Mouse (Mus musculus) thymus, postnatal 25 days (tissue): Measurements from ENCODE around the gene Selenon.

Experiments
- DNase-seq: peaks from one replicate; pipeline ENCODE4 v3.0.0; 2022

The Selenon gene

GRCm38 (mm10) chr4:134542726-134543125 lies 9.2 kb downstream of the Selenon start:
- no peak for DNase-seq

DNA sequence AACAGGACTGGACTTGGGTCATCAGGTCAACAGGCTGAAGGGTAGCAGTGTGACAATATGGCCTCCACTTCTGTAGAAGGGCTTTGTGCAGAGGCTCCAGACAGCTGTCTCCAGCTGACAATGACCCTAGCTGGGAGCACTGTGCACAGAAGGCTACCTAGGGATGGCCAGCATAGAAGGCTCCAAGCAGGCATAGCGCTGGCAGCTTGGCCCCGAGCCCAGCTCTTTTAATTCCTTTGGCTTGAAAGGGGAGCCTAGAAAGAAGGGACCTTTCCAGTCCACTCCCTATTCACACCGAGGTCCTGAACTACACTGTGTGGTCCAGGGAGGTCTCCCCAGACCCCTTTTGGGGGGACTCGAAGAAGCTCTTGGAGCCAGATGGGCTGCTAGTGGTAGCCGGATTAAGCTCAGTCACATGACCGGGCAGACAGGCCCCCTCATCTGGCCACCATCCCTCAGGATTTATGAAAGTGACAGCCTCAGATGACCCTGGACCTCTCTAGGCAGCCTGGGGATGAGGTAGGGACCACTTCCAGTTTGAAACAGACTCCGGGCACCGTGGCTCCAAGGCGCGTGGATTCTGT lies 12.9 kb downstream of the Selenon start:
- no peak for DNase-seq

DNA sequence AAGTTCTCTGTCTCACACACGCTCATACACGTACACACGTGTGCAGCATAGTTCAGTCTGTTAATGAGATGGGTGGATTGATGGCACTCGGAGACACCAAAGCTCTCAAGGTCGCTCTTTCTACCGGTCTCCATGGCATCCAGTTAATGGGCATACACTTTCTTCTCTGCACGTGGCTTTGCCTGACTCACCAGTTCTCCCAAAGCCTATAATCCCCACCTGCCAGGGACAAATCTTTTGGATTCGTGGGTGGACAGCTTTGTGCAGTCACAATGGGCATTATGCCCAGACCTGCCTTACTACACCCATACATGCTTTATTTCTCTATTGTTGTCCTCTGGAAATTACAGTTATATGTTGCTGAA lies 16.2 kb downstream of the Selenon start:
- DNase-seq, result no peak

DNA sequence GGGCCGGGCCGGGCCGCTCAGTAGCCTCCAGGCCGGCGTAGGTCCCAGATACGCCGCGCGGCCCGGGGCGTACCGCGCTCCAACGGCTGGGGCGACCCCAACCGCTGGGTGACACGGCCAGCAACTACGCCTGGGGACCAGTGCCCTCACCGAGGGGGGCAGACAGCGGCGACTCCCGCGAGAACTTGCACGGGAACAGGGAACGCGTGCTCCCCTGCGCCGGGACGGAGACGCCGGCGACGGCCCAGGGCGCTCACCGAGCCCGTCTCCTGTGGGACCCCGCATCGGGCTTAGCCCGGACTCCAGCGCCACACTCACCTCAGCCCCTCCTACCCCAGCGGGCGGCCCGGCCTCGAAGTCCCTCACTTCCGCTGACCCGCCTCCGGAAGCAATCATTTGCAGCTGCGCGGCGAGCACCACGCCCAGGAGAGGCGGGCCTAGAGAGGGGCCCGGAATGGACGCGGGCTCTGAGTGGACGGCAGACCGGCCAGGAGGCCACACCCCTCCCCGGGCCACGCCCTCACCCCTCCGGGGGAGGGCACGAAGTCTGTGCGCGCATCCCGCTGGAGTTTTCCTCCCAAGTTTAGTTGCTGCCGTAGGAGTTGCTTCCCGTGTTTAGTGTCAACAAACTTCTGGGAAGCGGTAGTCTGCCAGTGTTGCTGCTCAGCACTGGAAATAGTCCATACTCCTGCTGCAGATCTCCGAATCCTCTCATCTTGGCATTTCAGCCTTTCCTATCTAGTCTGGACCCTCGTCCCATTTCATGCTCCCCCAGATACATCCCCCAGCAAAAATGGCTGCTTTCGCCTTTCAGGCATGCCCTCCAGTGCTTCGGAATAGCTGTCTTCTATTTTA lies 16.8 kb downstream of the Selenon start, which contains the start of gene Mtfr1l:
TSS of gene Mtfr1l (minus strand) at position 456 of the 855 bp plus-strand sequence.
- peak; percentile 96 for DNase-seq

DNA sequence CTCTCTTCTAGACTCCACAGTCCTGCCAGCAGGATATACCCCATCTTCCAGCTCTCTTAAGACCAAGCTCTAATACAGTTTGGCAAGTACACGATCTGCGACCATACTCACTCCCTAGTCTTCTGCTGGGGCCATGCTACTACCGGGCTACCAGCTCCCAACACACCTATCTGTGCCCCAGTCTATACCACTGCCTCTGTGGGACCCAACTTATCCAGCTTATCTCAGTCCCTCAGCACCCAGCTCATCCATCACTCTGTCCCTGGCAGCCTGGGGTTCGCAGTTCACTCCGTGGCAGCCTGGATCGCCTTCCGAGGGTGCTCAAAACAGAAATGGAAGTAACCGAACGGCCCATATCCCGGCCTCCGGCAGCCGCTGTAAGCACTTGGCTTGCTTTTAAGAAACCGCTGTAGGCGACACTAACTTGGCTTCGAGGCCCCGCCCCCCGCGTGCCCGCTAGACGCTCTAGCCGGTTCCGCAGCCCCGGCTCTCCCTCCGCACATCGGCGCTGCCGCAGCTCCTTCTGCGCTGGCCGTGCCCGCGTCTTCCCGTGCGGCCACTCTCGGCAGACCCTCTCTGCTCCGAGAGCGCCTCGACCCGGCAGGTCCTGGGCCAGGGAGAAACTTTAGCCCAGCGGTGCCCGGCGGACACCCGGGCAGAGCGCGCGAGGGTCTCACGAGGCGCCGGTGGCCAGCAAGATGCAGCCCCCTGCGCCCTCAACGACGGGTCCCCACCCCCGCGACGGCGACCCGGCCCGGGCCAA lies 17.7 kb downstream of the Selenon start:
- peak; percentile 81 for DNase-seq

GRCm38 (mm10) chr4:134533421-134533820 lies 18.5 kb downstream of the Selenon start:
- no peak for DNase-seq

GRCm38 (mm10) chr4:134532928-134533327 lies 19.0 kb downstream of the Selenon start:
- no peak for DNase-seq

- no peak for DNase-seq
Observed at GRCm38 (mm10) chr4:134526220-134526619, 25.7 kb downstream of the Selenon start.

GRCm38 (mm10) chr4:134525806-134526205 lies 26.2 kb downstream of the Selenon start:
- DNase-seq, result no peak

DNA sequence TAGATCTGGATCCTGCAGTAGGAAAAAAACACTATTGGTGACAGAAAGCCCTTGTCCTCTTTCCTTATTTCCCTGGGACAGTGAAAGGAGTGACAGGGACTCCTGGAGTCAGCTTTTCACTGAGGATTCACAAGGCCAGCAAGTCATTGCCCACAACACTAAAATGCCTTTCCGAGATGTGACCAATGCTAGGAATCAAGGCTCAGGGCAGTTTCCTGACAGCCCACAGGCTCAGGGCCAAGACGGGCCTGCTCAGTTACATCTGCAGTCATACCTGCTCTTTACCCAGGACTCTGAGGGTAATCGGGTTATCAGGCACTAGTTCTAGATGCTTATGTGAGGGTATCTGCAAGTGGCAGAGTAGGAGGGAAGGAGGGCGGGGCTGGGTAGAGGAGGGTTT lies 28.5 kb downstream of the Selenon start:
- DNase-seq, result no peak

DNA sequence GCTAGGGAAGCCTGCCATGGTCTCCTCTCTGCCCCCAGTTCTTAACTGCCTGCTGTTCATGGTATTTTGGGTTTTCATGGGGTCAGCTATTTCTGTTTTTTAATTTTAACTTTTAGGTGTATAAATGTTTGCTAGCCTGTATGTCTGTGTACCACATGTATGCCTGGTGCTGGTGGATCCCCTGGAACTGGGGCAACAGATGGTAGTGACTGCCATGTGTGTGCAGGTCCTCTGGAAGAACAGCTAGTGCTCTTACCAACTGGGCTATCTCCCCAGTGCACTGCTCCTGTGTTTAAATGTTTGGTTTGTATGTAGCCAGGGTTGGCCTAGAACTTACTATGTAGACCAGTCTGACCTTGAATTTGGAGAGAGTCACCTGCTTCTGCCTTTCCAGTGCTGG lies 32.7 kb downstream of the Selenon start:
- no peak for DNase-seq

- no peak for DNase-seq
Observed at GRCm38 (mm10) chr4:134518541-134518940, 33.4 kb downstream of the Selenon start.

DNA sequence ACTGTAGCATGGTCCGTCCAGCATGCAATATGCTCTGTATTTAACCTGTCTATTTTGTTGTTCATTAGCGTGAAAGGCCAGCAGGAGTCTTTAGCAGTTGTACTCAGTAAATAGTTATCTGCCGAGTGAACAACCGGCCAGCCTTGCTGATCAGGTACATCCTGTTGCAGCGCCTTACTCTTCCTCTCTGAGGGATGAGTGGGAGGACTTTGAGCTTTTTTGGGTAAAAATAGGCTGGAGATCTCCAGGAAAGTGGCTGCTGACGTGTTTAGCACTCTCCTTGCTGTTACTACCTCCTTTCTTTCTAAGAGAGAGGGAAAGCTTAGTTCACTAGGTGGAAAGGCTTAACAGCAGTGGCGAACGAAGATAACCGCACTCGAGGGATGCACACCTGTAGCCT lies 34.2 kb downstream of the Selenon start:
- no peak for DNase-seq

DNA sequence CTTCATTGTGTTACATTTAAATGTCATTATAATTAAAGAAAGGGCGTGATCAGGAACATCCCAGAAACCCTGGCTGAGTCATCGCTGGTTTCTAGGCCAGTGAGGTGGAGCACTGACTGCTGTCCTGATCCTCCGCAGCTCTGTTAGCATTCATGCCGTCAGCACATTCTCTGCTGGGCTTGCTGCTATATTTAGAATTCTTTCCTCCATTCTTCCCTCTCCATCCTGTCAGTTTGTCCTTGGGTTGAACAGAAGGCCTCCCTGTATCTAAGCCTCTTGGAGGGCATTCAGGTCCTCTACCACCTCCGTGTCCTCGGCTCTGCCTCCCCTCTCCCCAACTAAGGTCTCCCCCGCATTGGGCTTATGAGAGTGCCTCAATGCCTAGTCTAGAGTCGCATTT lies 35.0 kb downstream of the Selenon start:
- DNase-seq, result no peak

DNA sequence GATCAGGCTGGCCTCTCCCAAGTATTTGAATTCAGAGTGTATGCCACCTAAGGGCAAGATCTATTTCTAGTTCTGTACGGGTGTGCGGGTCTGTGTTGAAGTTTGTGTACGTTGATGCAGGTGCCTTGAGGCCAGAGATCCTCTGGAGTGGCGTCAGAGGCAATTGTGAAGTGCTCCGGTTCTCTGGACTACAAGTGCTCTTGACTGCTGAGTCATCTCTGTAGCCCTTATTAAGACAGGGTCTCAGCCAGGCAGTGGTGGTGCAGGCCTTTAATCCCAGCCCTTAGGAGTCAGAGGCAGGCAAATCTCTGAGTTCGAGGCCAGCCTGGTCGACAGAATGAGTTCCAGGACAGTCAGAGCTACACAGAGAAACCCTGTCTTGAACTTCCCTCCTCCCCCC lies 36.4 kb downstream of the Selenon start:
- no peak for DNase-seq

GRCm38 (mm10) chr4:134514309-134514930 lies 37.5 kb downstream of the Selenon start:
- DNase-seq, result no peak

- DNase-seq, result peak; percentile 40
Observed at GRCm38 (mm10) chr4:134512798-134513197, 39.2 kb downstream of the Selenon start.

GRCm38 (mm10) chr4:134511730-134512129 lies 40.2 kb downstream of the Selenon start:
- DNase-seq, result no peak

- peak; percentile 86 for DNase-seq
Observed at GRCm38 (mm10) chr4:134510845-134511411, 41.0 kb downstream of the Selenon start, which contains the start of gene Aunip. Aunip (plus strand) TSS chr4:134510999.

DNA sequence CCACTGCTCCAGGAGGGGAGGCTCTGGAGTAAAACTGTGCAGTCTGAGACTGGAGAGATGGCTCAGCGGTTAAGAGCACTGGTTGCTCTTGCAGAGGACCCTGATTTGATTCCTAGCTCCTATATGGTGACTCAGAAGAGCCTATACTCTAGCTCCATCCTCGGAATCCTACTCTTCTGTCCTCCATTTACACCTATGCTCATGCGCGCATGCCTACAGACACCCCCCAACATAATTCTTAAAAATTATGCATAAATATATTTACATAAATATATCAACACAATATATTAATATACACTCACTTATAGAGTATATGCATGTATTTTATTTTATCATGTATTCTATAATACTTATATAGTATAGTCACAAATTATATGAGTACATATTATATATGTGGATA lies 41.6 kb downstream of the Selenon start:
- no peak for DNase-seq

GRCm38 (mm10) chr4:134506713-134507112 lies 45.3 kb downstream of the Selenon start:
- DNase-seq, result no peak

DNA sequence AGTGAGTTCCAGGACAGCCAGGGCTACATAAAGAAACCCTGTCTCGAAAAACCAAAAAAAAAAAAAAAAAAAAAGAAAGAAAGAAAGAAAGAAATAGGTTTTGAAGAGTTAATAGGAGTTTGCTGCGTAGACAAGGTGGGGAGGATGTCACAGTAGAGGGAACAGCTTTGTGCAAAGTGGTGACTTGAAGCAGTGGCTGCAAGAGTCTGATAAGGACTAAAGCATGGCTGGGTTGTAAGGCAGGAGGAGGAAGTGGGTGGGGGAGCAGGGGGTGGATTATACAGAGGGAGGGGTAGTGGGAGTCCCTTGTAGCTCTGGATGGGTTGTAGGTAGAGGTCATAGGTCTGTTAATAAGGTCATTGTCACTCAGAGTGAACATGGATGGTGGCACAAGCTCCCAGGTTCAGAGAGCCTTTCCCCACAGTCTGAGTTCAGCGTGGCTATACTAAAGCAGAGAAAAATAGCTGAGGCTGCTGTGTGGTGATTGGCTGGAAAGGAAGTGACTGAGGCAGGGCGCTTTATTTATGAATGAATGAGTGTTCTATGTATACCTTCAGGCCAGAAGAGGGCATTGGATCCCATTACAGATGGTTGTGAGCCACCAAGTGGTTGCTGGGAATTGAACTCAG lies 45.9 kb downstream of the Selenon start:
- DNase-seq, result no peak
